Mouse (Mus musculus): ENCODE results near the gene Hist1h1b. TPM values are rescaled to one million over a fixed set of nuclear protein-coding genes. Genes with fewer than 3 reads are reported as not detected.
A peak's percentile ranks its signal among the peaks of the same experiment; 100 is the strongest.
"Not testable (repeated sequence)": the region's sequence is repeated elsewhere in the genome, so short reads cannot be mapped to it uniquely, and the experiment has no call there.

Hist1h1b gene
- total RNA-seq (2012; rRNA removed) = 619 and 849 TPM in 2 replicates

- peak within 1 kb of the TSS; percentile 55 to 68 for H3K4me3 ChIP-seq (ENCODE audit: insufficient read depth in 1 of 2, low read depth in 1 of 2, low read length in 2 of 2, poor library complexity in 1 of 2, severe bottlenecking in 1 of 2)
- in situ Hi-C loops (cut with MboI; ENCODE audit: low sequenced_read_pairs in 2 of 2, unreplicated experiment in 2 of 2) = no loop called here
- H3K36me3 ChIP-seq (ENCODE audit: control insufficient read depth, insufficient read depth, low read length, poor library complexity, severe bottlenecking) = no peaks in the 10 kb centered on the region
- H3K27ac ChIP-seq (ENCODE audit: insufficient read depth, low read depth, low read length, poor library complexity, severe bottlenecking) = peak within 1 kb of the TSS; percentile 89
- peaks cover 0 to 5% of the 10 kb centered on the region in 2 experiments; a peak in 1 of 4 replicates for H3K4me1 ChIP-seq (ENCODE audit: control insufficient read depth in 2 of 2, insufficient read depth in 2 of 2, low read length in 2 of 2, poor library complexity in 1 of 2)
- TF ChIP-seq ZNF384 (IDR thresholded peaks at IDR 0.05; ENCODE audit: low read depth, low read length) (no peak), MAFK (IDR thresholded peaks at IDR 0.05; ENCODE audit: insufficient read depth, low read depth, low read length) (no peak), ZC3H11A (IDR thresholded peaks at IDR 0.05; ENCODE audit: borderline replicate concordance, low read depth, low read length) (no peak), HCFC1 (IDR thresholded peaks at IDR 0.05; ENCODE audit: borderline replicate concordance, insufficient read depth, low read length) (no peak; the same call in 1 of the 2 replicates), CHD2 (IDR thresholded peaks at IDR 0.05; ENCODE audit: low read depth, low read length) (no peak; the same call in 1 of the 2 replicates)
- DNase-seq (ENCODE audit: low read depth, low spot score) = peak; percentile 71
- no peaks in the 10 kb centered on the region for H3K9me3 ChIP-seq (ENCODE audit: control insufficient read depth, insufficient read depth, low read depth, low read length)
- H3K9ac ChIP-seq (ENCODE audit: insufficient read depth, low read depth, low read length, poor library complexity, severe bottlenecking) = peak within 1 kb of the TSS; percentile 82
Measured at GRCm38 (mm10) chr13:21779767-21780731, at the start of gene Hist1h1b. TSS of gene Hist1h1b (minus strand) at chr13:21780625.

- no peak for DNase-seq (ENCODE audit: low read depth, low spot score)
- no peak overlapping the region for H3K27ac ChIP-seq (ENCODE audit: insufficient read depth, low read depth, low read length, poor library complexity, severe bottlenecking)
- no peaks in the 10 kb centered on the region for H3K36me3 ChIP-seq (ENCODE audit: control insufficient read depth, insufficient read depth, low read length, poor library complexity, severe bottlenecking)
Measured at GRCm38 (mm10) chr13:21828511-21828910, 48.1 kb upstream of the Hist1h1b start.

GRCm38 (mm10) chr13:21820082-21820890, 39.9 kb upstream of the Hist1h1b start:
- H3K4me1 ChIP-seq (ENCODE audit: control insufficient read depth in 2 of 2, insufficient read depth in 2 of 2, low read length in 2 of 2, poor library complexity in 1 of 2); H3K4me3 ChIP-seq (ENCODE audit: insufficient read depth in 1 of 2, low read depth in 1 of 2, low read length in 2 of 2, poor library complexity in 1 of 2, severe bottlenecking in 1 of 2); in situ Hi-C loops (cut with MboI; ENCODE audit: low sequenced_read_pairs in 2 of 2, unreplicated experiment in 2 of 2); H3K36me3 ChIP-seq (ENCODE audit: control insufficient read depth, insufficient read depth, low read length, poor library complexity, severe bottlenecking); H3K9me3 ChIP-seq (ENCODE audit: control insufficient read depth, insufficient read depth, low read depth, low read length); DNase-seq (ENCODE audit: low read depth, low spot score); H3K9ac ChIP-seq (ENCODE audit: insufficient read depth, low read depth, low read length, poor library complexity, severe bottlenecking); H3K27ac ChIP-seq (ENCODE audit: insufficient read depth, low read depth, low read length, poor library complexity, severe bottlenecking): not testable (repeated sequence)

More at GRCm38 (mm10) chr13:21828511-21828910, 48.1 kb upstream of the Hist1h1b start:
- TF ChIP-seq MAFK (IDR thresholded peaks at IDR 0.05; ENCODE audit: insufficient read depth, low read depth, low read length) (no peak), HCFC1 (IDR thresholded peaks at IDR 0.05; ENCODE audit: borderline replicate concordance, insufficient read depth, low read length) (no peak), ZNF384 (IDR thresholded peaks at IDR 0.05; ENCODE audit: low read depth, low read length) (no peak), ZC3H11A (IDR thresholded peaks at IDR 0.05; ENCODE audit: borderline replicate concordance, low read depth, low read length) (no peak), CHD2 (IDR thresholded peaks at IDR 0.05; ENCODE audit: low read depth, low read length) (no peak)
- H3K4me3 ChIP-seq (ENCODE audit: insufficient read depth in 1 of 2, low read depth in 1 of 2, low read length in 2 of 2, poor library complexity in 1 of 2, severe bottlenecking in 1 of 2) = no peak overlapping the region
- no peaks in the 10 kb centered on the region for H3K9me3 ChIP-seq (ENCODE audit: control insufficient read depth, insufficient read depth, low read depth, low read length)
- no peak overlapping the region for H3K9ac ChIP-seq (ENCODE audit: insufficient read depth, low read depth, low read length, poor library complexity, severe bottlenecking)
- in situ Hi-C loops (cut with MboI; ENCODE audit: low sequenced_read_pairs in 2 of 2, unreplicated experiment in 2 of 2) = no loop called here
- H3K4me1 ChIP-seq (ENCODE audit: control insufficient read depth in 2 of 2, insufficient read depth in 2 of 2, low read length in 2 of 2, poor library complexity in 1 of 2) = peaks cover 1 to 12% of the 10 kb centered on the region in 2 experiments; a peak in 1 of 4 replicates

- H3K4me1 ChIP-seq (ENCODE audit: control insufficient read depth in 2 of 2, insufficient read depth in 2 of 2, low read length in 2 of 2, poor library complexity in 1 of 2); in situ Hi-C loops (cut with MboI; ENCODE audit: low sequenced_read_pairs in 2 of 2, unreplicated experiment in 2 of 2); DNase-seq (ENCODE audit: low read depth, low spot score); H3K9ac ChIP-seq (ENCODE audit: insufficient read depth, low read depth, low read length, poor library complexity, severe bottlenecking); H3K27ac ChIP-seq (ENCODE audit: insufficient read depth, low read depth, low read length, poor library complexity, severe bottlenecking); H3K36me3 ChIP-seq (ENCODE audit: control insufficient read depth, insufficient read depth, low read length, poor library complexity, severe bottlenecking); H3K9me3 ChIP-seq (ENCODE audit: control insufficient read depth, insufficient read depth, low read depth, low read length); H3K4me3 ChIP-seq (ENCODE audit: insufficient read depth in 1 of 2, low read depth in 1 of 2, low read length in 2 of 2, poor library complexity in 1 of 2, severe bottlenecking in 1 of 2): not testable (repeated sequence)
Measured at GRCm38 (mm10) chr13:21812092-21812491, 31.7 kb upstream of the Hist1h1b start.

GRCm38 (mm10) chr13:21811539-21811938, 31.1 kb upstream of the Hist1h1b start, which contains the start of gene Hist1h4m:
TSS of gene Hist1h4m (plus strand) at chr13:21811746.
- H3K27ac ChIP-seq (ENCODE audit: insufficient read depth, low read depth, low read length, poor library complexity, severe bottlenecking); H3K36me3 ChIP-seq (ENCODE audit: control insufficient read depth, insufficient read depth, low read length, poor library complexity, severe bottlenecking); in situ Hi-C loops (cut with MboI; ENCODE audit: low sequenced_read_pairs in 2 of 2, unreplicated experiment in 2 of 2); H3K4me1 ChIP-seq (ENCODE audit: control insufficient read depth in 2 of 2, insufficient read depth in 2 of 2, low read length in 2 of 2, poor library complexity in 1 of 2); H3K9ac ChIP-seq (ENCODE audit: insufficient read depth, low read depth, low read length, poor library complexity, severe bottlenecking); H3K4me3 ChIP-seq (ENCODE audit: insufficient read depth in 1 of 2, low read depth in 1 of 2, low read length in 2 of 2, poor library complexity in 1 of 2, severe bottlenecking in 1 of 2); H3K9me3 ChIP-seq (ENCODE audit: control insufficient read depth, insufficient read depth, low read depth, low read length); DNase-seq (ENCODE audit: low read depth, low spot score): not testable (repeated sequence)

- DNase-seq (ENCODE audit: low read depth, low spot score); in situ Hi-C loops (cut with MboI; ENCODE audit: low sequenced_read_pairs in 2 of 2, unreplicated experiment in 2 of 2); H3K4me1 ChIP-seq (ENCODE audit: control insufficient read depth in 2 of 2, insufficient read depth in 2 of 2, low read length in 2 of 2, poor library complexity in 1 of 2); H3K36me3 ChIP-seq (ENCODE audit: control insufficient read depth, insufficient read depth, low read length, poor library complexity, severe bottlenecking); H3K9ac ChIP-seq (ENCODE audit: insufficient read depth, low read depth, low read length, poor library complexity, severe bottlenecking); H3K9me3 ChIP-seq (ENCODE audit: control insufficient read depth, insufficient read depth, low read depth, low read length); H3K4me3 ChIP-seq (ENCODE audit: insufficient read depth in 1 of 2, low read depth in 1 of 2, low read length in 2 of 2, poor library complexity in 1 of 2, severe bottlenecking in 1 of 2); H3K27ac ChIP-seq (ENCODE audit: insufficient read depth, low read depth, low read length, poor library complexity, severe bottlenecking): not testable (repeated sequence)
Measured at GRCm38 (mm10) chr13:21811074-21811473, 30.6 kb upstream of the Hist1h1b start.
